Mouse (Mus musculus) CH12F3 (cell line): ENCODE measurements around the gene Hist1h4a.
"Not testable (repeated sequence)": the region's sequence is repeated elsewhere in the genome, so short reads cannot be mapped to it uniquely, and the experiment has no call there.

Source experiments
- in situ Hi-C: fragments of 300-500 bp; cut with MboI; formaldehyde crosslinking; loops from 2 replicates; pipeline ENCODE4 v1.14.3; 2020; ENCODE audit warnings: low sequenced_read_pairs

The Hist1h4a gene

DNA sequence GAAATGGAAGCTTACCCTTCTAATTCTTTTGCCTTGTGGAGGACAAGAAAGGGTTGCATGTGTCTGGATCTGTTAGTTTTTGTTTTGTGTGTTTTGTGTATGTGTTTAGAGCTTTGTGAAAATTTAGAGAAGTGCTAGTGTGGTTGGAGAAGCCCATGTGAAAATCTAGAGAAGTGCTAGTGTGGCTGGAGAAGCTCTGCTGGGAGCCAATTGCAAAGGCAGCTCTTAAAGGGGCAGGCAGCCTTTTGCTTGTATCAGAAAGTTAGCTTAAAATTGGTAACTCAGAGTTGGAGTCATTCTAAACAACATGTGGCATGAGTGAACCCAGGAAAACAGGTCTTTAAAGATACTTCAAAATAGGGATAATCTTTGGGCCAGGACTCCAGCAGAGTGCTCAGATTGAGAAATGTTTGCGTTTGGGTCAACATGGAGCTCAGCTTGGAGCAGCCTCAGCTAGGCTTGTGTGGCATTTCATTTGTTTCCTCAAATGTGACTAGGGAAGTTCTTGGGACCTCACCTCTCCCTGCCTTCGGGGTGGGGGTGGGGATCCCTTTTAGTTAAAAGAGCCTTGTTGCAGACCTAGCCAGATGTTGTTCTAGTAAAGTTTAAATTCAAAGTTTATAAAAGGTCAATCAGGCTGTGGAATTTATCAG lies 43.3 kb downstream of the Hist1h4a start:
- in situ Hi-C loops = not testable (repeated sequence)

DNA sequence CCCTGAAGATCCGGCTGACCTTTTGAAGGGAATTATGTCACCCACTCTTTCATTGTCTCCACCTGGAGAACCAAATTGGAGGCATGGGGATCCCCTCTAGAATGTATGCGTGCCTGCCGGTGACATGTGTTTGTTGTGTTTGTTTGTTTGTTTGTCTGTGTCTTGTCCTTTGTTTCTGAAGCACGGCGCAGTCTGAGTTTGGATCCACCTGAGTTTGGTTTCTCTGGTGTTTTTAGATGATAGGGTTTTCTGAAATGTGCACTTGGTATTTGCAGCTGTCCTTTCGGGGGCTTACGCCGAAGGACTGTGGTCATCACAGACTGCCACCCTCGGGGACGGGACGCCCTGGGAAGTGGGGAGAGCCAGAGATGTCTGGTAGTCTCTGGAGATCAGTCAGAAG lies 43.9 kb downstream of the Hist1h4a start:
- in situ Hi-C loops = no loop called here

DNA sequence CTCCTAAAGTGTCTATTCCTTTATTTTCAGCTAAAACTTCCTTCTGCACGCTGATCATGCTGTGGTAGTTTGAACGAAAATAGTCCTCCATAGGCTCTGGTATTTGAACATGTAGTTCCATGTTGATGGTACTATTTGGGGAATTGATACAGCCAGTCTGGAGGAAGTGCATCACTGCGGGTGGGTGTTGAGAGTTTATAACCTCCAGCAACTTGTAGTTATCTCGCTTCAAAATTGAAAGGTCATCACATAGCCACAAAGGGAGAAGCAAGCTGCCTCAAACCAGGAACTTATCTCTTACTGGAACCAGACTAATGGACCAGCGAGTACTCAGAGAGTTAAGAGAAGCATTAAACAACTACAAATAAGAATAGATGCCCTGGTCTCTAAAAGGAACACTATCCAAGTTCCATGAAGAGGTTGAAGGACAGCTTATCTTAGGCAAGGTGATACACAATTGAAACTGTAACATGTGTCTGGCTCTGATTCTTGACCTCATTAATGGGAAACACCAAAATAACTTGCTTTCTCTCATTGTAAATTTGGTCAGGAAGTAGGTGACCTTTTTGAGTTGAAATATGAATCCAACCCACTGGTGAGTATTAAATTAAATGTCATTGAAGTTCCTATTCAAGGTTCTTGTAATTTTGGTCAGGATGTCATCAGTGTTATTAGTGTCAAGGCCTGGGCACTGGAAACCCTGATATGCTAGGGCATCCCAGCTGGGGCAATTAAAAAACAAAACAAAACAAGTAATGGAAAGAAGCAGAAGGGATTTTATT lies 44.6 kb downstream of the Hist1h4a start:
- in situ Hi-C loops = no loop called here
